Mouse (Mus musculus) lung, postnatal 14 days (tissue): ENCODE measurements around the gene Mfsd7a.
A peak's percentile ranks its signal among the peaks of the same experiment; 100 is the strongest.
"Not testable (repeated sequence)": the region's sequence is repeated elsewhere in the genome, so short reads cannot be mapped to it uniquely, and the experiment has no call there.

Source experiments
- DNase-seq: peaks from one replicate; pipeline ENCODE4 v3.0.0; 2021

Gene Mfsd7a

GRCm38 (mm10) chr5:108448785-108449668 lies at the start of gene Mfsd7a:
TSS of gene Mfsd7a (minus strand) at chr5:108448891.
- DNase-seq = peak; percentile 78

DNA sequence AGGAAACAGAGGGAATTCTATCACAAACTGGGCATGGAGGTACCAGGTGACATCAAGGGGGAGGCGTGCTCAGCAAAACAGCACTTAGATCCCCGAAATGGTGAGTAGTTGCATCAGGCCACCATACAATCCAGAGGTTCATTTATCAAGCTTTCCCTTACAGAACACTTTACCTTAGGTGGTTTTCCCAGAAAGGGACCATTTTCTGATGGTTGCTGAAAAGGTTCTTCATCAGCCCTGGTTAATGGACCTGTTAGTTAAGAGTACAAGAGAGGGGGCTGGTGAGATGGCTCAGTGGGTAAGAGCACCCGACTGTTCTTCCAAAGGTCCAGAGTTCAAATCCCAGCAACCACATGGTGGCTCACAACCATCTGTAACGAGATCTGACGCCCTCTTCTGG lies 37.5 kb upstream of the Mfsd7a start:
- DNase-seq = not testable (repeated sequence)

GRCm38 (mm10) chr5:108485239-108485638 lies 36.5 kb upstream of the Mfsd7a start:
- peak; percentile 23 for DNase-seq

- no peak for DNase-seq
Observed at GRCm38 (mm10) chr5:108483006-108483405, 34.3 kb upstream of the Mfsd7a start.

GRCm38 (mm10) chr5:108475977-108476376 lies 27.3 kb upstream of the Mfsd7a start:
- DNase-seq = no peak

- no peak for DNase-seq
Observed at GRCm38 (mm10) chr5:108473737-108474136, 25.0 kb upstream of the Mfsd7a start.

DNA sequence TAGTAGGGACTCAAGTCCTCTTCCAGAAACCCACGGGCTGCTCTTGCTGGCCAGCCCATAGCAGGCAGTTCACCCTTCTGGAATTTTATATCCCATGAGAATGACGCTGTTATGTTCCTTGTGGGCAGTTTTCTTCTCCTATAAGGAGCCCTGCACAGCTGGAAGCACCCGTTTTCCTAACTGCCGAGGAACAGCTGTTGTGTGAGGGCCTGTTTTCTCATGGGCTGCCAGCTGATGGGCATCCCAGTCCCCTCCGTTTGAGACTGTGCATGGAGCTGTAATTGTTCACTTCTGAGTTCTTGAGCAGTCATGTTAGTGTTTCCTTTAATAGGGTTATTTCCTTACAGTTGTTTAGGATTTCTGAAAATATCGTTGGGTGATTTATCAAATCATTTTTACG lies 20.9 kb upstream of the Mfsd7a start:
- no peak for DNase-seq

- no peak for DNase-seq
Observed at GRCm38 (mm10) chr5:108466647-108467046, 18.0 kb upstream of the Mfsd7a start.

DNA sequence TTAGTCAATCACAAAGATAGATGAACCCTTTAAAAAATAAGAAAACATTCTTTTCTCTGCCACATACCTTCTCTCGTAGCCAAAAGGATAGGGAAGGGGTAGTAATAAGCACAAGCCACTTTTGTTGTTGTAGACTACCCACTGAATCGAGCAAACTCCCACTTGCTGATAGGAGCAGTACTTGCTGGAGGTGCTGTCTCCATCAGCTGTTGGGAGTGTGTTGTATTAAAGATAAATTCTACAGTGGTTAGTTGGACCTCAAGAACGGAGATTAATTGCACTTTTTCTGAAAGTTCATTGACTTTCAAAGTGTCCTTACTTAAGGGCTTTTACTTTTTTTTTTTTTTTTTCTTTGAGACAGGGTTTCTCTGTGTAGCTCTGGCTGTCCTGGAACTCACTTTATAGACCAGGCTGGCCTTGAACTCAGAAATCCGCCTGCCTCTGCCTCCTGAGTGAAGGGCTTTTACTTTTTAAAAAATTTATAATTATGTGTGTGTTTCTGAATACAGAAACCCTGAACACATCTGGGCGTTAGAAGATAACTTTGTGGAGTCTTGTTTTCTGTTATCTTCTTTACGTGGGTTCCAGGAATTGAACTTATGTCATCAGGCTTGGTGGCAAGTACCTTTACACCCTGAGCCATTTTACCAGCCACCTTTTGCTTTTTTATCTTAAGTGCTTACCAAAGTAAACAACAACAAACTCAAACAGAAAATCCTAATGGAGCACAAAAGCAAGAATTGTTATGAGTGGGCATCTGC lies 16.6 kb upstream of the Mfsd7a start:
- DNase-seq = no peak

- DNase-seq = no peak
Observed at GRCm38 (mm10) chr5:108462446-108462845, 13.8 kb upstream of the Mfsd7a start.

- DNase-seq = peak; percentile 98
Observed at GRCm38 (mm10) chr5:108461082-108462065, 12.7 kb upstream of the Mfsd7a start, which contains the start of gene Pcgf3. TSS of gene Pcgf3 (plus strand) at chr5:108461232.

GRCm38 (mm10) chr5:108460461-108460860 lies 11.8 kb upstream of the Mfsd7a start:
- DNase-seq = no peak

- no peak for DNase-seq
Observed at GRCm38 (mm10) chr5:108458706-108459105, 10.0 kb upstream of the Mfsd7a start.

- DNase-seq = no peak
Observed at GRCm38 (mm10) chr5:108454094-108454493, 5.4 kb upstream of the Mfsd7a start.

- DNase-seq = no peak
Observed at GRCm38 (mm10) chr5:108452422-108452821, 3.7 kb upstream of the Mfsd7a start.

DNA sequence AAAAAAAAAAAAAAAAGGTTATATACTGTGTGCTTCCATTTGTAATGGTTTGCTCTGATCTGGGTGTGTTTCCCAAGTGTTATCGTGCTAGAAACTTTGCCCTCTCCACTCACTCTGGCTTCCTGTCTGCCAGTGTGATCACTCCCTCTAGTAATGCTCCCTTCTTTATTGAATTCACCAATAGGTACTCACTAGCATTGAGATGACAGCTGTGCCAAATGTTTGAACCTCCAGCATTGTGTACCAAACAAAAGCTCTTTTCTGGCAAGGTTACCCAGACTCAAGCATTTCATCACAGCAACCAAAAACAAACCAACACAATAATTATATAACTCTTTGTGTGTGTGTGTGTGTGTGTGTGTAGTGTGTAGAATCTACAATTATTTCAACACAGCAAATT lies 2.9 kb upstream of the Mfsd7a start:
- DNase-seq = no peak

DNA sequence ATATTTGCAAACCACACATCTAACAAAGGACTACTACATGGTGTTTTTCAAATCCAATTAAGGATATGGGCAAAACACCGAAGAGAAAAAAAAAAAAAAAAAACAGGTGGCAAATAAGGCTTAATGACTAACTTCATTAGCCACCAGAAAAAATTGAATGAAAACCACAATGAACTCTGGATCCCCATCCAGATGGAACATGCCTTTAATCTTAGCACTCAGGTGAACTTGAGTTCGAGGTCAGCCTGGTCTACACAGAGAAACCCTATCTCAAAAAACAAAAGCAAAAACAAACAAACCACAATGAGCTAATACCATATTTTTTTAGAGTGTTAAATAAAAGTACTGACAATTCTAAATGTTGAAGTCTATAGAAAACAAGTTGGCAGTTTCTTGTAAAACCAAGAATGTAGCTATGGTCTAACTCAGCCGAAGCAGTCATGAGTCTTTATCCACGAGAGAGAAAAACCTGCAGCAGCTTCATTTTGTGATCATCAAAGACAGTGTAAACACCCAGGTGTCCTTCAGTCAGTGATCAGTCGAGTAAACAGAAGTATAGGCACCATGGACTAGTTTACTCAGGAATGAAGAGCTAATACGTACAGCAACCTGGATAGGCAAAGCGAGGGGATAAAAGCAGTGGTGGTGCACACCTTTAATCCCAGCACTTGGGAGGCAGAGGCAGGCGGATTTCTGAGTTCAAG lies 2.3 kb upstream of the Mfsd7a start:
- DNase-seq = no peak

- no peak for DNase-seq
Observed at GRCm38 (mm10) chr5:108447857-108448256, 834 bp downstream of the Mfsd7a start.

- DNase-seq = no peak
Observed at GRCm38 (mm10) chr5:108446973-108447372, 1.7 kb downstream of the Mfsd7a start.

DNA sequence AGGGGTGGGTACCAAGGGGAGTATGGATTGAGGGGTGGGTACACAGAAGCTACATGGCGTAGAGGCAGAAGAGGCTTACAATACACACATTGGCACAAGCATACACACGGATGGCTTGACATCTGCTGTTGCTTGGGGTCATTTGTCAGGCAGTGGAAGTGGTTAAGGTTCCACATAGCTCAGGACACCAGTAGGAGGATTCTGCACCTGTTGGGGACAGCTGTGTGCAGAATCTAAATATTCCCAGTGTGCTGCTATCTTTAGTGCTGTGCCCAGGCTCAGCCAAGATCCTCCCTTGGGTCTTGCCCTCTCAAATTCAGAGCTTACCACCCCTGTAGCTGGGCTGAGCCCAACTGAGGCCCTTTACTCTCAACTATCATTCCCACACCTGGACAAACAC lies 12.6 kb downstream of the Mfsd7a start:
- DNase-seq = no peak

GRCm38 (mm10) chr5:108433804-108434587 lies 14.7 kb downstream of the Mfsd7a start, which contains the start of gene Atp5k:
TSS of gene Atp5k (minus strand) at chr5:108434448.
- DNase-seq = peak; percentile 95
